Mouse (Mus musculus) ES-E14 (cell line): ENCODE measurements around the gene Cog4.

Experiments
- CHD2 ChIP-seq: IDR thresholded peaks from 2 replicates; pipeline ENCODE4 v1.6.1; 2014; ENCODE audit warnings: mild to moderate bottlenecking, low read depth, low read length, inconsistent platforms
- HCFC1 ChIP-seq: IDR thresholded peaks from 2 replicates; pipeline ENCODE4 v1.6.1; 2012; ENCODE audit warnings: low read length, inconsistent platforms, borderline replicate concordance; ENCODE audit not compliant: insufficient read depth
- ZC3H11A ChIP-seq: IDR thresholded peaks from 2 replicates; pipeline ENCODE4 v1.6.1; 2012; ENCODE audit warnings: low read depth, mild to moderate bottlenecking, inconsistent platforms, low read length, borderline replicate concordance
- ZNF384 ChIP-seq: IDR thresholded peaks from 2 replicates; pipeline ENCODE4 v1.6.1; 2012; ENCODE audit warnings: low read depth, low read length, inconsistent platforms

- TF ChIP-seq CHD2 (no peak), ZC3H11A (no peak), ZNF384 (no peak), HCFC1 (no peak)
Measured at GRCm38 (mm10) chr8:110889904-110890470, 43.6 kb downstream of the Cog4 start.
